ENCODE assay signal across 9 mouse cellular contexts in the genomic region with DNA sequence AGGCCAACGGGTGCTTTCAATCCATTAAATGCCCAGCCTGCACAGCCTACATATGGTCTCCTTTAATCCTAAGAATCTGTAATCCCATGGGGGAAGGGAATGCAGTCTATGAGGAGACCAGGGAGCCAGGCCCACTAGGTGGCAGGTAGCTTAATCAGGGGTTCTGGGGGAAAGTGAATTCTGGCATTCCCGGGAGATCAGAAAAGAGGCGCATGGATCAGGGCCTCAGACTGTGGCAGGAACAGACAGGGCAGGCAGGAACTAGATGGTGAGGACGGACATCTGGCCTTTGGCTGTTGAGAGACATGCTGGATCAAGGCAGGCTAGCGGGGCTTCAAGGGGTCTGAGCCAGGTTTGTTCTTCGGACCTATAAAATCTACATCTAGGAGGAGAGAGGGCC. TPM values are rescaled to one million over a fixed set of nuclear protein-coding genes. Genes with fewer than 3 reads are reported as not detected.
DNase-seq lines count a peak whose midpoint lies in the region; ATAC-seq lines count a peak whose summit lies in the region.
"Had no signal": no experiment of that assay in that cellular context is flagged by ENCODE, and none has a peak within 500 bp of the region (broad histone marks: within the 10 kb centered on the region; RNA-seq: fewer than 3 reads in every experiment).

No protein-coding gene starts in this region.

- ATAC-seq in lung, embryonic 15.5 days (ENCODE audit: borderline replicate concordance, extremely low read depth, low FRiP score, low TSS enrichment) = no peak
- ATAC-seq in limb, embryonic 12.5 days (ENCODE audit: insufficient number of reproducible peaks, insufficient read depth, low FRiP score, low TSS enrichment, low read depth) = no peak
- no peak for ATAC-seq in erythroblast, adult 5-6 weeks (replicated peaks; ENCODE audit: low FRiP score, poor library complexity, severe bottlenecking)

- no peak overlapping the region for H3K9ac ChIP-seq in lung, embryonic 15.5 days
- H3K9ac ChIP-seq in limb, embryonic 12.5 days (replicated peaks) = peak overlapping the region; percentile 66; the same call in 1 of the 2 replicates

- H3K4me3 ChIP-seq in lung, embryonic 15.5 days = peak overlapping the region; percentile 47; the same call in 1 of the 2 replicates
- H3K4me3 ChIP-seq in limb, embryonic 12.5 days (replicated peaks) = peak overlapping the region; percentile 51

- H3K27me3 ChIP-seq in lung, embryonic 15.5 days = peaks cover 35% of the 10 kb centered on the region
- peaks cover 46% of the 10 kb centered on the region for H3K27me3 ChIP-seq in limb, embryonic 12.5 days

- peaks cover 38% of the 10 kb centered on the region for H3K4me1 ChIP-seq in lung, embryonic 15.5 days
- peaks cover 46% of the 10 kb centered on the region for H3K4me1 ChIP-seq in limb, embryonic 12.5 days (replicated peaks)

- no peak overlapping the region for H3K27ac ChIP-seq in lung, embryonic 15.5 days
- H3K27ac ChIP-seq in limb, embryonic 12.5 days = no peak overlapping the region

- H3K36me3 ChIP-seq in lung, embryonic 15.5 days = no peaks in the 10 kb centered on the region
- peaks cover 6% of the 10 kb centered on the region; the same call in 1 of the 2 replicates for H3K36me3 ChIP-seq in limb, embryonic 12.5 days

- DNase-seq in cerebellum, adult 18-20 months = peak; percentile 44 to 56
- no peak for DNase-seq in cerebellum, adult 11 months
- no peak for DNase-seq in lung, postnatal 10 days
- DNase-seq in retina, embryonic 14.5 days (ENCODE audit: low spot score) = peak; percentile 62
- DNase-seq in lung, postnatal 36 days = no peak

- H3K4me2 ChIP-seq in lung, embryonic 15.5 days = peak overlapping the region; percentile 80
- H3K4me2 ChIP-seq in limb, embryonic 12.5 days = peak overlapping the region; percentile 95

- WGBS in lung, embryonic 15.5 days = 79% methylated on average over 6 of the region's 6 CpGs
- 59% methylated on average over 6 of the region's 6 CpGs for WGBS in limb, embryonic 12.5 days

- no peaks in the 10 kb centered on the region for H3K9me3 ChIP-seq in lung, embryonic 15.5 days
- H3K9me3 ChIP-seq in limb, embryonic 12.5 days = no peaks in the 10 kb centered on the region

RNA-seq across cellular contexts. Expression of a gene that starts 1.7 kb away (rescaled TPM):
- polyA plus RNA-seq in lung, embryonic 15.5 days (2015; fragmentation: Nextera tagmentation; extraction: Ambion mirVana) = 12.5 and 13.8 TPM in 2 replicates
- polyA plus RNA-seq in limb, embryonic 12.5 days (2016; fragmentation: Nextera tagmentation; extraction: Ambion mirVana) = 11.6 and 13.0 TPM in 2 replicates
- total RNA-seq in erythroblast, adult 5-6 weeks (2015; ENCODE audit: low replicate concordance) = 20.1 and 32.7 TPM in 2 replicates
- total RNA-seq in erythroblast, adult 5-6 weeks (2017; ENCODE audit: low replicate concordance) = 17.0 and 19.7 TPM in 2 replicates

RNA-seq across cellular contexts. Expression of a gene that starts 4.5 kb away (rescaled TPM):
- 100 and 103 TPM in 2 replicates for polyA plus RNA-seq in lung, embryonic 15.5 days (2015; fragmentation: Nextera tagmentation; extraction: Ambion mirVana)
- 66.9 and 67.1 TPM in 2 replicates for polyA plus RNA-seq in limb, embryonic 12.5 days (2016; fragmentation: Nextera tagmentation; extraction: Ambion mirVana)
- total RNA-seq in erythroblast, adult 5-6 weeks (2015; ENCODE audit: low replicate concordance) = 51.9 and 92.4 TPM in 2 replicates
- total RNA-seq in erythroblast, adult 5-6 weeks (2017; ENCODE audit: low replicate concordance) = 11.8 and 18.7 TPM in 2 replicates

RNA-seq across cellular contexts. Expression of a gene that starts 20.1 kb away (rescaled TPM):
- polyA plus RNA-seq in lung, embryonic 15.5 days (2015; fragmentation: Nextera tagmentation; extraction: Ambion mirVana) = not detected in 2 replicates
- polyA plus RNA-seq in limb, embryonic 12.5 days (2016; fragmentation: Nextera tagmentation; extraction: Ambion mirVana) = not detected in 2 replicates
- not detected in 2 replicates for total RNA-seq in erythroblast, adult 5-6 weeks (2015; ENCODE audit: low replicate concordance)
- total RNA-seq in erythroblast, adult 5-6 weeks (2017; ENCODE audit: low replicate concordance) = not detected in 2 replicates
- total RNA-seq: left cerebral cortex, postnatal 4 days had no signal

RNA-seq across cellular contexts. Expression of a gene that starts 24.2 kb away (rescaled TPM):
- polyA plus RNA-seq in lung, embryonic 15.5 days (2015; fragmentation: Nextera tagmentation; extraction: Ambion mirVana) = 104 and 106 TPM in 2 replicates
- 86.5 and 87.5 TPM in 2 replicates for polyA plus RNA-seq in limb, embryonic 12.5 days (2016; fragmentation: Nextera tagmentation; extraction: Ambion mirVana)
- 35.7 and 52.1 TPM in 2 replicates for total RNA-seq in erythroblast, adult 5-6 weeks (2015; ENCODE audit: low replicate concordance)
- 20.9 and 49.9 TPM in 2 replicates for total RNA-seq in erythroblast, adult 5-6 weeks (2017; ENCODE audit: low replicate concordance)

RNA-seq across cellular contexts. Expression of a gene that starts 38.1 kb away (rescaled TPM):
- polyA plus RNA-seq in lung, embryonic 15.5 days (2015; fragmentation: Nextera tagmentation; extraction: Ambion mirVana) = not detected in 2 replicates
- not detected in 2 replicates for polyA plus RNA-seq in limb, embryonic 12.5 days (2016; fragmentation: Nextera tagmentation; extraction: Ambion mirVana)
- not detected in 2 replicates for total RNA-seq in erythroblast, adult 5-6 weeks (2015; ENCODE audit: low replicate concordance)
- not detected in 2 replicates for total RNA-seq in erythroblast, adult 5-6 weeks (2017; ENCODE audit: low replicate concordance)
- total RNA-seq: left cerebral cortex, postnatal 4 days had no signal

Comparison
In these comparisons a context has a peak if more than half of its experiments do, and no peak if none do; other contexts are left out.
1. DNase-seq: peak in cerebellum, adult 18-20 months (2 of 2) and retina, embryonic 14.5 days (single experiment); none in cerebellum, adult 11 months (single experiment), lung, postnatal 10 days (single experiment) and lung, postnatal 36 days (single experiment).